Mouse (Mus musculus) thymus, postnatal 0 days (tissue): ENCODE measurements around the gene Fam129a. TPM values are rescaled to one million over a fixed set of nuclear protein-coding genes. Genes with fewer than 3 reads are reported as not detected.
"Not testable (repeated sequence)": the region's sequence is repeated elsewhere in the genome, so short reads cannot be mapped to it uniquely, and the experiment has no call there.

Source experiments
- DNase-seq: peaks from one replicate; pipeline ENCODE4 v3.0.0-alpha.2; 2015; ENCODE audit warnings: low spot score
- polyA plus RNA-seq: library from polyadenylated mRNA; unstranded; fragments of >200 nt; fragmentation: Nextera tagmentation; extraction: Ambion mirVana; gene quantifications from 2 replicates; pipeline ENCODE4 v1.2.1, GENCODE M21; 2015

Gene Fam129a
- polyA plus RNA-seq, 1 experiment from 2014 or later, result 12.6 TPM

GRCm38 (mm10) chr1:151690583-151691193 is 119.7 kb downstream of the Fam129a start:
- no peak for DNase-seq

GRCm38 (mm10) chr1:151692867-151693266 is 121.9 kb downstream of the Fam129a start:
- not testable (repeated sequence) for DNase-seq

- no peak for DNase-seq
Observed at GRCm38 (mm10) chr1:151696751-151697150, 125.8 kb downstream of the Fam129a start.

DNA sequence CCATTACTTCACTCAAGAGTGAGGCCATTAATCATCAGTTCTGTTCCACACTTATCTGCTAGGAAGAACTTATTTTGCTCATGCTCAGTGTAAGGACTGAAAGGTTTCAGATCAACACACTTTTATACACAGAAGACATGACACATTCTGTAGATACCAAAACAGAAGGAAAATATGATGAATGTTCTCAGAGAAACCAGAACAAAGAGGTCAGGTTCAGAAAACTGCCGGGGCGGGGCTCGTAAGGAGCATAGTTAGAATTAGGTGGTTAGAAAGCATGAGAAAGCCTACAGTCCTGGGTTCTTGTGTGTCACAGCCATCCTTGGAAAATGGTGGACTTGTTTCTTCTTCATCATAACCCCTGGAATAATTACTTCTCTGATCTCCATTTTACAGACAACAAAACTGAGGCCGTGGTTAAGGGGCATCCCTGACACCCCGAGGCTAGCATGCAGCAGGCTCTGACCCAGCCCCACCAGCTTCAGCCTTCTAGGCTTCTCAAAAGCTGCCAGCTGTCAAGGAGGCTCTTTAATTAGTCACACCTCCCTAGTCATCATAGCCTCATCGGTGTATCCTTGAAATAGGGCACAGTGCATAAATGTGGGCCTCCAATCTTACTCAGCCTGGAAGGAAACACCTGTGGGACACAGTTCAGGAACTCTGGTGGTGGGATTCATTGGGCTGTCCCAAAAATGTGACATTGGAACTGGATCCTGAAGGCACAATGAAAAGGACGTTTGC is 127.1 kb downstream of the Fam129a start:
- DNase-seq, result no peak

- no peak for DNase-seq
Observed at GRCm38 (mm10) chr1:151699363-151699762, 128.4 kb downstream of the Fam129a start.

GRCm38 (mm10) chr1:151702816-151703215 is 131.8 kb downstream of the Fam129a start:
- DNase-seq, result no peak

- peak; percentile 63 for DNase-seq
Observed at GRCm38 (mm10) chr1:151705723-151706396, 134.9 kb downstream of the Fam129a start.

DNA sequence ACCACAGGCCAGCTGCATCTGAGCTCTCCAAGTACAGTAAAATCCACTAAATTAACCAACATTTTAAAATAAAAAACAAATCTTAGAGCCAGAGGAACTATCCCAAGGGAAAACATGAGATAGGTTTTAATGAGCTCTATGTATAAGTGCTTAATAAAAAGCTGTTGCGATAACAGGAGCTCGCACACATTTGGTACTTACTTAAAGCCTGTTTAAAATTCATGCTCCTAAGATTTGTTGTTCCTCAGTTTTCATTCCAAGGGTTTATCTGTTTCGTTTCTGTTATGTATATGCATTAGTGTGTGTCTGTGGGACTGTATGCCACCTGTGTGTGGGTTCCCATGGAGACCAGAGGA is 135.4 kb downstream of the Fam129a start:
- DNase-seq, result no peak

- no peak for DNase-seq
Observed at GRCm38 (mm10) chr1:151708966-151709733, 138.2 kb downstream of the Fam129a start.

GRCm38 (mm10) chr1:151709734-151710022 is 138.7 kb downstream of the Fam129a start:
- DNase-seq, result no peak

DNA sequence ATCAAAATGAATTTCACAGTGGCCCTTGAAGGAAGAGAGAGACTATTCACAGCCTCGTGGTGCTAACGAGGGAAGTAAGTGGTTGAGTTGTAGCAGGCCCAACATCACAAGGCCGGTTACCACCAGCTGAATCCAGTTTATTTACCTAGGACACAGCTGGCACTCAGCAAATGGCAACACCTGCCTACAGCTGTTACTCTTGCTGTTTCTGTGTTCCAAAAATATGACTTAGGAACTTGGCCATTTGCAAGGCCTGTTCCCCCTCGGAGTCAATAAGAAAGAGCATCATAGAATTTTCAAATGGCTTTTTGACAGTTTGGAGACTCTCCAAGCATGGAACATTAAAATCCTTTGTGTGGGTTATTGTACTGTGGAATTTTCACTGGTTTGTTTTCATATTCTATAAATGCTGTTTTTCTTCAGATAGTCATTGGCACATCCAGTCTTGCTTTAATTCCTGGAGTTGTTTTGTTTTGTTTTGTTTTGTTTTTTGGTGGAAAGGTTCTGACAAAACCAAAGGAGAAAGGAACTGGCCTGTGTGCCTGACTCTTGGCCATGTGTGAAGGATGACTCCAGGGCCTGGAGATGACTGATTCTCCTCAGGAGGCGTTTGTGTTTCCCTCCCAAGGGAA is 139.6 kb downstream of the Fam129a start:
- no peak for DNase-seq

- no peak for DNase-seq
Observed at GRCm38 (mm10) chr1:151711062-151711461, 140.1 kb downstream of the Fam129a start.

DNA sequence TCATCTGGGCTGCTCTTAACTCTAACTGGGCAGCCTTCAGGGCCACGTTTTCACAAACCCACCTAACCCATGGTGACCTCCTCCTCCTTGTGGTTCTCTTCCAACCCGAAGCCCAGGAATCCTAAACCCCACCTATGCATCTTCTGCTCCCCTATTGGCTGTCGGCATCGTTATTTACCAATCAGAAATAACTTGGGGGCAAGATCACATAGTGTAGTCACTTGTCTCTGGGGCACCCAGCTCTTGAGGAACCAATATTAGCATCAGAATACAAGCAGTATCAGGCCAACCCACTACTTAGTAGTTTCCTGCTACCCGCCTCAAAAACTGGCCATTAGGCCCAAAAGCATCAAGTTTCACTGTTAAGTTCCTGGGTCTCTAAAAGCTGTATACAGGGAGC is 141.7 kb downstream of the Fam129a start:
- no peak for DNase-seq

DNA sequence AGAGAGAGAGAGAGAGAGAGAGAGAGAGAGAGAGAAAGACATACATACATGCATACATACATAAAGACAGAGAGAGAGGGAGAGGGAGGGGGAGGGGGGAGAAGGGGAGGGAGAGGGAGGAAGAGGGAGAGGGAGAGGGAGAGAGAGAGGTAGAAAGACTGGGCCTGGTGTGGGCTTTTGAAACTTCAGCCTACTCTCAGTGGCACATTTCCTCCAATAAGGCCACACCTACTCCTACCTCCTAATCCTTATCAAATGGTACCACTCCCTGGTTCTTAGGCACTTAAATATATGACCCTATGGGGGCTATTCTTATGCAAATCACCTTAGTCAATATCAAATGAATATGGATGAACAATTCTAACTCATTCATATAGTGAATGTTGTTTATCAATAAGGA is 142.6 kb downstream of the Fam129a start:
- DNase-seq, result no peak

- no peak for DNase-seq
Observed at GRCm38 (mm10) chr1:151716024-151716710, 145.2 kb downstream of the Fam129a start.

- DNase-seq, result no peak
Observed at GRCm38 (mm10) chr1:151717624-151718023, 146.6 kb downstream of the Fam129a start.

- DNase-seq, result no peak
Observed at GRCm38 (mm10) chr1:151718575-151718974, 147.6 kb downstream of the Fam129a start.

DNA sequence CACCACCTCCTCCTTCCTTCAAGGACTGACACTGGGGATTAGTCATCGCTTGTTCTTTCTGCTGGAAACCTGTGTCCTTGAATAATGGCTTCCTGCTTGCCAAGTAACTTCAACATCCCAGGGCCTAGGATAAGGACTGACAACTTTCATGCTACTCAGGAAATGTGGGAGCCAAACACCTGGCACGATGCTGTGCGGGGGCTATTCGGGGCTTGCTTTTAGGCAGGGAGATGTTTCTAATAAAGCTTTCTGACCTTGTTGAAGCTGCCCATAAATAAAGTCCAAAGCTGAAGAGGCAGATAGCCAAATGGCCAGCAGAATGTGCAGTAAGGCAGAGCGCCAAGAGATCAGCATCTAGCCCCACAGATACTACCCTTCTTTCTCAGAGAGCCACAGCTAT is 148.9 kb downstream of the Fam129a start:
- DNase-seq, result no peak

DNA sequence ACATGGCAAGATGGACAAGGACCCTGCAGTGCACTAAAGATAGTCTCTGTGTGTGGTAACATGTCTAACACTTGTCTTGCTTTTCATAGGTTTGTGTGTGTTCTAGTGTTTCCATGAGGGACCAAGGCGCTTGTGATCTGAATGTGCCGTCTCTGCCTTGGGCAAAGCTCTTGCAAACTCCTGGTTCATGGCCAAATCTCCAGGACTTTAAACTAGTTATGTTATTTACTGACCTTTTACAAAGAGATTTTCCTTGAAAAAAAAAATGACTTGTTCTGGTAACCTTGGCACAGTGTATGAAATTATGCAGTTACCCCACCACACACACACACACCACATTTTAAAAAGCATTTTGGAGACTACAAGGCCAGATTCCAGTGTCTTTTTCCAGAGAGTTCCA is 149.6 kb downstream of the Fam129a start:
- DNase-seq, result no peak

DNA sequence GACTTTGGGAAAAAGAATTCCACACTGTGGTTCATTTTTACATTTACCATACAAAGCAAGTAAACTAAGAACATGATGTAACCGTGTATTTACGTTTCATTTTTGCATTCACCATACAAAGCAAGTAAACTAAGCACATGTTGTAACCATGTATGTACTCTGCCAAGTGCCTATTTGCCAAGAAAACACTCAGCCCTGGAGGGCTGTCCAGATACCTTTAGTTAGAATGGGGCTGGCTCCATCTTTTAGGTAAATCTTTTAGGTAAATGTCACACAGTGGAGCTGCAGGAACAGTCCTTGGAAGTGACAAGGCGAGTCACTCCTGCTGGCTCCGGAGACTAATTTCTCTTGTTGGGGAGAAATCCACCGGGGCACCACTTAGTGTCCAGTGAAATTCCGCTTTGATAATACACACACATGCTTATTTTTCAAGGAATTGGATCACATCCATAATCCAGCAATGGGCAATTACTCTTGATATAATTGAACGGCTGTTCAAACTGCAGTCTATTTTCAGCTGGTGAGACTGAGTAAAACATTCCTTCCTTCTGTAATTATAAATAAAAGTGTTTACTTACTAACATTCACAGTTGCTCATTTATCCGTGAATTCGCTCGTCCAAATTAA is 150.5 kb downstream of the Fam129a start:
- no peak for DNase-seq
